Mouse (Mus musculus): ENCODE measurements at regions not wholly inside any gene's neighbourhood (a gene's known extent, or its start where the extent isn't known, plus 50 kb on each side); places are given as distances from the start of the nearest gene placed in this dataset.

- in situ Hi-C loops (cut with MboI): no loop called here
Observed at GRCm38 (mm10) chr15:63671081-63671480, 173.9 kb downstream of the Gsdmc2 start.

DNA sequence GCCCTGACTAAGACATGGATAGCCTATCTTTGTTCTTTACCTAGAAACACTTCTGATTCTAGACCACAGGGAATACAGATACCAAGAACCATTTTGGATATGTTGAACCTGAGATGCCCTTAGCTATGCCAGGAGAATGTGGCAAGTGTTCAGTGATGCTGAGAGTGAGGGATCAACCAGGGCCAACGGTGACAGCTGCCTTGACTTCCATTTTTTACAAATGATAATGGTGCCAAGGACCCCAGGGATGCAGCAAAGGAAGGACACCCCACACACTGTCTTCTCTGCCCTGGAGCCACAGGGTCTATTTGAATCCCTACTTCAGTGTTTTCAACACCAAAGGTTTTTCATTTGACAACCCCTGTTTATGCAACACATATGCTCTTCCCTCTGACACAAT lies 174.4 kb downstream of the Gsdmc2 start:
- in situ Hi-C loops (cut with MboI): no loop called here

DNA sequence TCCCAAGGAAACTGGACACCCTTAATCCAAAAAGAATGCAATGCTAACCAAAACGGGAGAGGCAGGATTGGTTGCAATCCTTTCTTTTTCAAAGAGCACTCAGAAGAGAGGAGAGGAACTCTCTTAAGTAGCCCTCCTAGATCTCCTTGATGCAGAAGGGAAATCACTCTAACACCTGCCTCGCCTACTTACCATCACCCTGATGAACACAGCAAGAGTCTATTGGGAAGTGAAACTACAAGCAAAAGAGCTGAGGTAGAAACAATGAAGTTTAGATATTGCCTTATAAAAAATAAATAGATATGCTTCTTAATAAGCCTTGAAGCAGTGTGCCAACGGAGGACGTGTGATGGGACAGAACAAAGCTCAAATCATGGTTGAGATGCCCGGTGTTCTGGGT lies 177.4 kb downstream of the Gsdmc2 start:
- in situ Hi-C loops (cut with MboI): no loop called here

- in situ Hi-C loops (cut with MboI): no loop called here
Observed at GRCm38 (mm10) chr15:63665517-63665916, 179.5 kb downstream of the Gsdmc2 start.

DNA sequence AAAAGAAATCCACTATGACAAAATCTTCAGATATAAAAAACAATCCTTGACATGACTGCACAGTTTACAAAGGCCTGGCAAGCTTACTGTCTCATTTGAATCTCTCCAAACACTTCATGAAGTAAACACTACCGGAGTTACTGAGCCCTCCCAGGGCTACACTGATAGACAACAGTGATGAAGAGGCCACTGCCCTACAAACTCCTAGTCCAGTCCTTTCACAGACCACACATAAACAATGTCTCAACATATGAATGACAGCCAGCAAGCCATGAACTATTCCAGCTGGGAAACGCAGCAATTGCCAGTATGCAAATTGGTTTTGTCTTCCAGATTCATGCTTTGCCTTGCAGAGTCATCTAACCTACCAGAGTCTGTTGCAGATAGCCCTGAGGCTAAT lies 180.1 kb downstream of the Gsdmc2 start:
- in situ Hi-C loops (cut with MboI): no loop called here

DNA sequence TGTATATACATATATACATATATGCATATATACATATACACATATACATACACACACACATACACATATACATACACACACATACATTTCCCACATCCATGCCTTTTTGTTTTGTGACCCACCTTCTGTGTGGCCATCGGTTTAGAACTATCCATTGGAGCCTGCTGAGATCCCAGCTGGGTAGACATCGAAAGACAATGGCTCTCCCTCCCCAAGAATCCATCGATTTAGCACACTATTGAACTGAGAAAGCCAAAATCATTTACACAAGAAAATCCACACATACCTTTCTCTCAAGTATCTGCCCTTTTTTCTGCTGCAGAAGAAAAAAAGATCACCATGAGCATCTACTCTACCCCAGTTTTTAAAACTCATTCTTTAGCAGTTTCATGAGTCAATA lies 182.8 kb downstream of the Gsdmc2 start:
- in situ Hi-C loops (cut with MboI): no loop called here

DNA sequence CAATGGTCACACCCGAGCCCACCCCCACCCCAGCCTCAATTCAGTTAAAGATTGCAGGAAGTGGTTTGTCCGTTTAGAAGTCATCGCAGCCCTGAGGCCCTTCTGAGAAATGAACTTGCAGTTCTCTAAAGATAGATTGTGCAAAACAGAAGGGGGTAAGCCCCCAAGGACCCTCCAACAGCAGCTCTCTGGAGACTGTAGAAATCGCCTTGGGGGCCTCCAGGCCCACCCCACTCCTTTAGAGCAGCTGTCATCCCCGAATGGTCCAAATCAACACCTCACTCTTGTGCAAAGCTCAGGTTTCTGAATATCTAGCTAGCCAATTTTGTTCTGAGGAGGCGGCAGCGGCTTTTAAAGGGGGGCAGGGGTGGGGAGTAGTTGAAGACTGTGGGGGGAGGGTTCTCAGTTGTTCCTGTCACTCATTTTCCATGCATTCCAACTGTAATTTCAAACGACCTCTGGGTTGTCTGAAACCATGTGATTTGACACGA lies 186.9 kb downstream of the Gsdmc2 start:
- in situ Hi-C loops (cut with MboI): no loop called here

DNA sequence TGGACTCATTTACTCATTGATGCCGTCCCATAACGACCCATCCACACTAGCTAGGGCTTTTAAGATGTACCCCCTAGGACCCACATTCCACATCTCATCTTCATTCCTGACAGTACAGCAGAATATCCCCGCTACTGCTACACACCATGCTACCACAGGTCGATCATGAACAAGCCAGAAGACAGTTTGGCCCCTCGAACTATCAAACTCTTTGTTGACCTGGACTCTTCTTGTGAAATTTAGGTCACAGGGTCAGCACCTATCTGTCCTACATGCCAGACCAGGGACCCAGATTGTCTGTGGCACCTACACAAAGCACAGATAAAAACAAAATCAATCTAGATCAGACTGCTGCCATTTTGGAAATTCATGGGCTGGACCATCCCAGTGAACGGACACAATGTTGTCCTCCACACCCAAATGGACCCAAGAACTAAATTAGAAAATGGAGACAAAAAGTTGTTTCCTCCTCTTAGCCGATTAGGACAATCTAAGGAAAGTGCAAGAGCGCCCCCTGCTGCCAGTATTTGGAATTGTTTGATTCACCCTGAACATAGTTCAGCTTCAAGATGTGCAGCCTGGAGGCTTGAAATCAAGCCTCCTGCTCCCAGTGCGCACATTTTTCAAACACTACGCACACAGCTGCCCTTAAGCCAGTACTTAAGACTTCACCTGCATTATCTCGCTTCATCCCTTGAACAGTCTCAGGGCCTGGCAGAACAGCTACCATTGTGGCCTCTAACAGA lies 192.6 kb downstream of the Gsdmc2 start:
- in situ Hi-C loops (cut with MboI): loop anchor here (5.0 kb wide), 1 partner anchor 1670 kb away; no protein-coding TSS in a partner anchor

DNA sequence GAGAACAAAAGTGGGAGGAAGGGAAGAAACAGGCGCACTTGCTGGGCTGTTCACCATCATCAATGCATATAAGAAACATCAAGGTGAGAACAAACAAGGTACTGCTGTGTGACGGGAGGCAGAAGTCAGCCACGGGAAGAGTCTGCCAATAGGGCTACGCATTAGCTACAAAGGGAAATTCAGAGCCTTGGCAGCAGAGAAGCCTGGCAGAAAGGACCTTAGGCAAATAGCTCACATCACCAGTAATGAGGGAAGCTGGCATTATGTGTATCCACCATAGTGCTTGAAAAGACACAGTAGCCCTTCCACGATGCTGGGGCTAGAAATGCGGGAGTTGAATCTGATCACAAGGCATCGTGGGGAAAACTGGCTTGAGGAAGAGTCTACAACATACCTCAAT lies 193.9 kb downstream of the Gsdmc2 start:
- in situ Hi-C loops (cut with MboI): loop anchor here (5.0 kb wide), 1 partner anchor 1669 kb away; no protein-coding TSS in a partner anchor

- in situ Hi-C loops (cut with MboI): no loop called here
Observed at GRCm38 (mm10) chr15:63648142-63648989, 196.6 kb downstream of the Gsdmc2 start.

DNA sequence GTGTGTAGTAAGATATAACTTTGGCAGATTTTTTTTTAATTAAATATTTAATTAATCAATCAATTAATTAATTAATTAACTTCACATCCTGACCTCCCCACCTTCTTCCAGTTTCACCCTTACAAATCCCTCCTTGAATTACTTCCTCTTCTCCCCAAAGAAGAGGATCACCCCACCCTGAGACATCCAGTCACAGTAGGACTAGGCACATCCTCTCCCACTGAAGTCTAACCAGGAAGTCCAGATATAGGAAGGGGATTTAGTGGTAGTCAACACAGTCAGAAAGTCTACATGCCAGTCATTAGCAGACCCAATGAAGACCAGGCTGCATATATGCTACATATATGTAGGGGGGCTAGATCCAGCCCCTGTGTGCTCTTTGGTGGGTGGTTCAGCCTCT lies 220.2 kb downstream of the Gsdmc2 start:
- in situ Hi-C loops (cut with MboI): no loop called here

DNA sequence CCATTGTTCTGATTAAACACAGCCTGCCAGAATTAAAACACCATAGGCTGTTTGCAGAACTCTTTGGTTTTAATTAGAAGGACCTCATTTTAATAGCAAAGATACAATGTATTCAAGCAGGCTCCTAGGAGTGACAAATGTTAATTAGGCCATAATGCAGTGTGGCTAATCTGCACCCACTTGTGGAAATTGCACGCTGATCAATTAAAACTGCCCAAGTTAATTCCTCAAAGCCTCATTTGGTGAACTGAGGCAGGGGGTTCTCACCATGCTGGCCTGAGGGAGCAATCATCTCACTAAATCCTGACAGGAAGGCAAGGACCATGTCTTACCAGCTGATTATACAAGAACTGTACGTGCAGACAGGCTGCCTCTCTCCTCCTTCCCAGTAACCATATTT lies 220.7 kb downstream of the Gsdmc2 start:
- in situ Hi-C loops (cut with MboI): no loop called here

- in situ Hi-C loops (cut with MboI): no loop called here
Observed at GRCm38 (mm10) chr15:63616506-63617208, 228.3 kb downstream of the Gsdmc2 start.

DNA sequence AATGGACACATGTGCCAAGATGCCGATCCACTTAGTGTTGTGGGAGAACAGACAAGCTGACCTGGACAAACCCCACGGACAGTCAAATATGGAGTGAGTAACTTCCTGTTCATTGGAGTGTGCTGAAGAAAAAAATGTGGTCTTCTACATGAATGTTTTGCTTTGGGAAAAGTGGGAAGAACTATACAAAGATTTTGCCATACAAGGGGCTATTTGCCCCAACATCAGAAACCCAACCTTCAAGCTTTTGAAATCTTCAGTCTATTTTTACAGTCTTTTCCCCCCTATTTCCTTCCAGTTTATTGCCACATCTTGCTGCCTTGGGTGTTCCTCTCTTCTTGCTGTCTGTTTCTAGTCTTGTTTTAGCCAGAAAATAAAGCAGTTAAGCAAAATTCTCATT lies 230.8 kb downstream of the Gsdmc2 start:
- in situ Hi-C loops (cut with MboI): no loop called here

DNA sequence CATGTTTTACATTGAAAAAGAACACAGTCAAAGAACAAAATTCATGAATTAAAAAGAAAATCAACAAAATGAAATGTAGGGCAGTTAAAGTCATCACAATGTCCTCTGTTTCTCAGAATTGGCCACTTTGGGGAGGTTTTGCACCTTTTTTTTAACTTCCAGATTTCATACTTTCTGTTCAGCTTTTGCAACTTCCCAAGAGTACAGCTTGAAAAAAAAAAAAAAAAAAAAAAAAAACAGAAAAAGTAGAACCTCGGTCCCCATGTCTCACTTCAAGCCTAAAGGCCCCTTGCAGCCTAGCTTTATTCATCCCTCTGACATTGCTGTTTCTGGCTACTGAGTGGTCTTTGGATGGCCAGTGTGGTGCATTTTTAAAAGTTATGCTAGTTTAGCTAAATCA lies 231.9 kb downstream of the Gsdmc2 start:
- in situ Hi-C loops (cut with MboI): no loop called here

DNA sequence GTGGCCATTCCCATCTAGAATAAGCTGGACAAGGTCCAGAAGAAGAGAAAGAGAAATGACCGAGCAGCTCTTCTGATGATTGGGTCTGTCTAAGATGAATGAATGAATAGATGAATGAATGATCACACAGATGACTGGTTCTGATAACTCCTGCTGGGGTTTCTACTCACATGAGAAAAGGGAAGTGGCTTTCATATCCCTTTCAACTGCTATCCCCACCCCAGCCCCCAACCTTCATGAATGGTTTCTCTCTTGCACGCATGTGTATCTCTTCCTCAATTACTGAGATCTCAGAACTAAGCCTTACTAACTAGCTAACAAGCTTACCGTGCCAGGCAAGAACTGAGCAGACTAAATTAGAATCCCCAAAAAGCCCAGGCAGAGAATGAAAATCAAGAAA lies 233.8 kb downstream of the Gsdmc2 start:
- in situ Hi-C loops (cut with MboI): no loop called here

DNA sequence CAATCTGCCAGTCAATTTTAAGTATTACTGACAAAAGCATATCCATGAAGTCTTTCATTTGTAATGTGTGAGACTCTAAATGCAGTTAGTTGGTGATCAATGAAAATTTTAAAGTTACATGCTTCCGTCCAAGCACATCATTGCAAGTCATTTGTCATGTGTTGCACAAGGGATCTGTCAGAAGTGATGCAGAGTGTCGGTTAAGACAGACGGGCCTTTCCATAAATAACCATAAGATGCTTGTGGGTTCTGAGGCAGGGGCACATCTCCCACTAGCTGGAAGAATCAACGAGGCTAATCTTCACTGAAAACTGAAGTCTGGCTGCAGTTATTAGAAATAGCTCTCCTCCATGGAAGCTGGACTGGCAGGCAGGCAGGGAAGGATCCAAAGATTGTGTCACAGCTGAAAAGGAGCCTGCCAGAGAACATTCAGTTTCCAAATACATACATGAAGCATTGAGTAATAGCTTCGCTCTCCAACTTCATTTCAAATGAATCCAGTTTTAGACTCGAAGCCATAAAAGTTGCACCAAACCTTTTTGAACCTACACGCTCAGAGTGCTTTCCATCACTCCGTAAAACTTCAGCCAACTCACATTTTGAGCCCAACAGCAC lies 241.8 kb downstream of the Gsdmc2 start:
- in situ Hi-C loops (cut with MboI): no loop called here

DNA sequence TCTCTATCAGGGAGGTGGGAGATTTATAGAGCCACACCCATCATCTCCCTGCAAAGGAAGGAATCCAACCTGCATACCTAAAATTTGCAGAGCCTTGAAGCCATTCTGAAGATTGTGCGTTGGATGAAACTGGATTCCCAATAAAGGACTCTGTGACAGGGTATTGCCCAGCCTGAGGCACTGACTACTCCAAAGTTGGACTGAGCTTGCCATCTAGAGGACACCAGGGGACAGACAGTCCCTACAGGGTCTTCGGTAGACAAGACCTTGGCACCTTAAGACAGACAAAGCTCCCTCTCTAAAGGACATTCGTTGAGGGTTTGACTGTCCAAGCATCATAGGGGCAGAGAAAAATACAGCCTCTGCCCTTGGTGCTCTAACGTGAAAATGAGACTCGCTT lies 243.4 kb downstream of the Gsdmc2 start:
- in situ Hi-C loops (cut with MboI): no loop called here

GRCm38 (mm10) chr15:63592758-63593463 lies 252.1 kb downstream of the Gsdmc2 start:
- in situ Hi-C loops (cut with MboI): no loop called here

DNA sequence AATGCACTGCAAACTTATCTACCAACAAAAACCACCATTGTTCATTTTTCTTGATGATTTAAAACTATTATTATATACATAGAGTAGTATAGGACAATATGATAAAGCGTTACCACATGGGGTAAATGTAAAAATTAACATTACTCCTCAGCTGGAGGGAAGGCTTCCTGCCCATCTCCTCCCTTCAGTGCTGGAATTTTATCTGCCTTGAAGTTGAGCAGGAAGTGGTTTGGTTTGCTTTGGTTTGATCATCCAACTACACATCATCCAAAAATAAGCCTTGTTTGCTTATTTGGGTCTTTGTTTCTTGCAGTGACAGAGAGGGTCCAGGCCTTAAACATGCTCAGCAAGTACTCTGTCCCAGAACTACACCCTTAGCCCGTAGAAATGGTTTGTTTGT lies 285.7 kb downstream of the Gsdmc2 start:
- in situ Hi-C loops (cut with MboI): no loop called here

DNA sequence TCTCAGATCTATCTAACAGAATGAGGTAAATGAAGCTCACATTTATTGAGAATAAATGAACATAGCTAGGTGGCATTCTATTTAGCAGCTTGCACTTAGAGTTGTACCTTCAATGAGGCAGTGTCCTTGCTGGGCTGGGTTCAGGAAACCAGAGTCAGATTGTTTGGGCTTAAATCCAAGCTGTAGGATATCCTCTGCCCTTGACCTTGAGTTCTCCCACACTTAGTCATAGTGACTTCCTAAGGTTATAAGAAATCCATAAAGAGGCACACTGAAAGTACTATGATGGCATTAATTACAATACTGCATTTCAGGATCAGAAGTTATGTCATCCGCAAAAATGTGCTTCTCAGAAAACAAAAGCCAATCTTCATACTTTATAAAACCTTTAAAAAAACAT lies 286.3 kb downstream of the Gsdmc2 start:
- in situ Hi-C loops (cut with MboI): no loop called here

All from mature B cell (primary cell).